Mouse (Mus musculus): ENCODE data around the gene Otogl.

- TF ChIP-seq CTCF (IDR thresholded peaks at IDR 0.05; ENCODE audit: low read depth, low read length): no peak
- no peak for TF ChIP-seq POLR2A (IDR thresholded peaks at IDR 0.05; ENCODE audit: borderline replicate concordance, low read depth, low read length)
Measured at GRCm38 (mm10) chr10:107794812-107795756, 116.8 kb downstream of the Otogl start.

Data from bone marrow macrophage, adult 2 months (primary cell).